Mouse (Mus musculus): ENCODE data around the gene Mastl. TPM values are rescaled to one million over a fixed set of nuclear protein-coding genes. Genes with fewer than 3 reads are reported as not detected.

Gene Mastl
- total and polyA plus RNA-seq, 3 experiments, result 8.0 to 8.2 TPM; not detected in 1

- Histone ChIP-seq H3K36me3 (ENCODE audit: control insufficient read depth in 1 of 2, insufficient read depth in 2 of 2, low read length in 2 of 2) (peaks cover 0 to 50% of the 10 kb centered on the region in 2 experiments; a peak in 2 of 4 replicates), H3K4me3 (ENCODE audit: control insufficient read depth in 1 of 2, insufficient read depth in 1 of 2, low read depth in 2 of 2, low read length in 2 of 2) (no peak overlapping the region), H3K9me3 (replicated peaks; ENCODE audit: insufficient read depth, low read length) (no peaks in the 10 kb centered on the region), H3K79me2 (ENCODE audit: control insufficient read depth, insufficient read depth, low read length, poor library complexity) (no peaks in the 10 kb centered on the region), H3K27ac (ENCODE audit: control insufficient read depth, low read depth, low read length) (no peak overlapping the region), H3K4me1 (ENCODE audit: control insufficient read depth in 1 of 2, insufficient read depth in 2 of 2, low read length in 2 of 2) (no peaks in the 10 kb centered on the region), H3K27me3 (ENCODE audit: control insufficient read depth in 1 of 2, insufficient read depth in 2 of 2, low read length in 2 of 2) (no peaks in the 10 kb centered on the region), H3K9ac (ENCODE audit: control insufficient read depth, low read depth, low read length, poor library complexity, severe bottlenecking) (no peak overlapping the region)
- TF ChIP-seq HCFC1 (IDR thresholded peaks at IDR 0.05; ENCODE audit: low read depth, low read length) (no peak), NELFE (IDR thresholded peaks at IDR 0.05; ENCODE audit: low read depth, low read length) (no peak), ZMIZ1 (IDR thresholded peaks at IDR 0.05; ENCODE audit: low read depth, low read length) (no peak), GABPA (IDR thresholded peaks at IDR 0.05; ENCODE audit: low read depth, low read length) (no peak), ZNF384 (IDR thresholded peaks at IDR 0.05; ENCODE audit: low read depth, low read length) (no peak), TBP (IDR thresholded peaks at IDR 0.05; ENCODE audit: low read depth, low read length) (no peak), UBTF (IDR thresholded peaks at IDR 0.05; ENCODE audit: borderline replicate concordance, insufficient read depth, low read depth, low read length) (no peak), RCOR1 (IDR thresholded peaks at IDR 0.05; ENCODE audit: low read depth, low read length) (no peak), CHD1 (IDR thresholded peaks at IDR 0.05; ENCODE audit: low read depth, low read length) (no peak), EP300 (IDR thresholded peaks at IDR 0.05; ENCODE audit: low read depth in 1 of 2, low read length in 2 of 2) (no peak), MEF2A (IDR thresholded peaks at IDR 0.05; ENCODE audit: extremely low read depth, insufficient replicate concordance, low read depth, low read length, poor library complexity, severe bottlenecking) (no peak)
- no peak for DNase-seq (ENCODE audit: low read depth, low spot score)
Observed at GRCm38 (mm10) chr2:23172305-23172704, 16.5 kb upstream of the Mastl start.

GRCm38 (mm10) chr2:23156608-23157081 lies 821 bp upstream of the Mastl start:
- Histone ChIP-seq H3K9me3 (replicated peaks; ENCODE audit: insufficient read depth, low read length) (no peaks in the 10 kb centered on the region), H3K9ac (ENCODE audit: control insufficient read depth, low read depth, low read length, poor library complexity, severe bottlenecking) (peak overlapping the region; percentile 90), H3K27ac (ENCODE audit: control insufficient read depth, low read depth, low read length) (peak overlapping the region; percentile 99), H3K79me2 (ENCODE audit: control insufficient read depth, insufficient read depth, low read length, poor library complexity) (peaks cover 44% of the 10 kb centered on the region), H3K4me1 (ENCODE audit: control insufficient read depth in 1 of 2, insufficient read depth in 2 of 2, low read length in 2 of 2) (peaks cover 12 to 14% of the 10 kb centered on the region in 2 experiments), H3K27me3 (ENCODE audit: control insufficient read depth in 1 of 2, insufficient read depth in 2 of 2, low read length in 2 of 2) (no peaks in the 10 kb centered on the region), H3K36me3 (ENCODE audit: control insufficient read depth in 1 of 2, insufficient read depth in 2 of 2, low read length in 2 of 2) (peaks cover 10 to 31% of the 10 kb centered on the region in 2 experiments), H3K4me3 (ENCODE audit: control insufficient read depth in 1 of 2, insufficient read depth in 1 of 2, low read depth in 2 of 2, low read length in 2 of 2) (peak overlapping the region; percentile 84 to 98)
- no peak for TF ChIP-seq MYC (IDR thresholded peaks at IDR 0.05; ENCODE audit: low read depth, low read length)
- TF ChIP-seq GABPA (IDR thresholded peaks at IDR 0.05; ENCODE audit: low read depth, low read length), result no peak
- no peak for TF ChIP-seq TBP (IDR thresholded peaks at IDR 0.05; ENCODE audit: low read depth, low read length)
- DNase-seq (ENCODE audit: low read depth, low spot score), result no peak

- H3K4me1 ChIP-seq (ENCODE audit: control insufficient read depth in 1 of 2, insufficient read depth in 2 of 2, low read length in 2 of 2), result peaks cover 12 to 14% of the 10 kb centered on the region in 2 experiments
- H3K27me3 ChIP-seq (ENCODE audit: control insufficient read depth in 1 of 2, insufficient read depth in 2 of 2, low read length in 2 of 2), result no peaks in the 10 kb centered on the region
- peak; percentile 77 for DNase-seq (ENCODE audit: low read depth, low spot score)
- peak overlapping the region; percentile 83 to 92 for H3K4me3 ChIP-seq (ENCODE audit: control insufficient read depth in 1 of 2, insufficient read depth in 1 of 2, low read depth in 2 of 2, low read length in 2 of 2)
- no peaks in the 10 kb centered on the region for H3K9me3 ChIP-seq (replicated peaks; ENCODE audit: insufficient read depth, low read length)
- peak overlapping the region; percentile 87 for H3K9ac ChIP-seq (ENCODE audit: control insufficient read depth, low read depth, low read length, poor library complexity, severe bottlenecking)
- H3K79me2 ChIP-seq (ENCODE audit: control insufficient read depth, insufficient read depth, low read length, poor library complexity), result peaks cover 40% of the 10 kb centered on the region
- peak overlapping the region; percentile 85 for H3K27ac ChIP-seq (ENCODE audit: control insufficient read depth, low read depth, low read length)
- 0 out of 2 replicates have a peak, but pooled peaks have one; percentile 12 for TF ChIP-seq MAX (IDR thresholded peaks at IDR 0.05; ENCODE audit: low read length)
- TF ChIP-seq MEF2A (IDR thresholded peaks at IDR 0.05; ENCODE audit: extremely low read depth, insufficient replicate concordance, low read depth, low read length, poor library complexity, severe bottlenecking), result no peak
- peak; percentile 2; the same call in 1 of the 2 replicates for TF ChIP-seq SIN3A (IDR thresholded peaks at IDR 0.05; ENCODE audit: low read length)
- TF ChIP-seq CHD1 (IDR thresholded peaks at IDR 0.05; ENCODE audit: low read depth, low read length), result peak; percentile 77; the same call in 1 of the 2 replicates
- TF ChIP-seq EP300 (IDR thresholded peaks at IDR 0.05; ENCODE audit: low read depth in 1 of 2, low read length in 2 of 2), result 0 out of 4 replicates have a peak, but pooled peaks of 1 of the 2 experiments have one; percentile 32
- TF ChIP-seq MYC (IDR thresholded peaks at IDR 0.05; ENCODE audit: low read depth, low read length), result no peak
- TF ChIP-seq POLR2AphosphoS5 (IDR thresholded peaks at IDR 0.05; ENCODE audit: borderline replicate concordance, low read depth, low read length), result no peak
- TF ChIP-seq POLR2A (IDR thresholded peaks at IDR 0.05; ENCODE audit: control insufficient read depth in 1 of 2, insufficient read depth in 1 of 2, low read depth in 1 of 2, low read length in 2 of 2, poor library complexity in 1 of 2), result no peak
- peaks cover 2 to 31% of the 10 kb centered on the region in 2 experiments for H3K36me3 ChIP-seq (ENCODE audit: control insufficient read depth in 1 of 2, insufficient read depth in 2 of 2, low read length in 2 of 2)
Observed at GRCm38 (mm10) chr2:23155199-23155621, 614 bp downstream of the Mastl start.

All from MEL (cell line).